Mouse (Mus musculus) inflammation-experienced regulatory T-cells, adult 6 months (primary cell): ENCODE measurements around the gene Mpp3. TPM values are rescaled to one million over a fixed set of nuclear protein-coding genes. Genes with fewer than 3 reads are reported as not detected.

Experiments
- ATAC-seq: one replicate; pipeline ENCODE4 v1.8.0; 2017
- polyA plus RNA-seq, 3 experiments: library from polyadenylated mRNA; unstranded; fragments of 100-300 nt; shearing (Covaris generic); gene quantifications; one replicate each; pipeline ENCODE4 v1.2.1; 2017

The Mpp3 gene
- polyA plus RNA-seq, 3 experiments from 2014 or later: 0.25 TPM; not detected in 2

DNA sequence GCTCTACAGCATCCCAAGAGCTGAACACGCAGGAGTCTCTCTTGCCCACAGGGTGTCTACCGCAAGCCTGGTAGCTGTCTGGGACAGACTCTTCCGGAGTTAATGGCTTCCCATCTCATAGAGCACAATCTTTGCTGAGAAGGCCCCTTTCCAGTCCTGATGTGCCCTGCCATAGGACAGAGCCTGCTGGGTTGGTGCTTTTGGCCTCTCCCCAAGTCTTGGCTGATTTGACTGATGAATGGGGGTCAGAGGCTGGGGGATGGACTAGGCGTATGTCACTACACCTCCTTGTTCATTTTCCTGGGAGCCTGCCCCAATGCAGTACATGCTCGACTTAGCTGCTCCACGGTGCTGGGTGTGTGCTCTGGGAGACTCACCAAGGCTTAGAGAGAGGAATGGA is 9.5 kb upstream of the Mpp3 start:
- no peak for ATAC-seq

DNA sequence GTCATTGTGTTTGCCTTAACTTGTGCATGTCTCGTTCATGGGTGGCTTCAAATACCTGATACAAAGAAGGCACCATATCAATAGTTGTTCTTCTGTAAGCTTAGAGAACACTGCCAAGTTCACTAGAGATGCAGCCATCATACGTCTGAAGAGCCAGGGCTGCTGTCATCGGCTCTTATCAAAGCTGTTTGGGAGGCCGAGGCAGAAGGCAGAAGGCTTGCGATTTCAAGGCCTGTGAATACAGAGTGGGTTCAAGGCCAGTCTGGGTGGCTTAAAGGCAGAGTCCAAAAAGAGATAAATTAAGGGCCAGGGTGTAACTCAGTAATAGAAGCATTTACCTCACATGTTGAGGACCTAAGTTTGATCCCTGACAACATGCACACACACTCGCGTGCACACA is 8.1 kb upstream of the Mpp3 start:
- no peak for ATAC-seq

DNA sequence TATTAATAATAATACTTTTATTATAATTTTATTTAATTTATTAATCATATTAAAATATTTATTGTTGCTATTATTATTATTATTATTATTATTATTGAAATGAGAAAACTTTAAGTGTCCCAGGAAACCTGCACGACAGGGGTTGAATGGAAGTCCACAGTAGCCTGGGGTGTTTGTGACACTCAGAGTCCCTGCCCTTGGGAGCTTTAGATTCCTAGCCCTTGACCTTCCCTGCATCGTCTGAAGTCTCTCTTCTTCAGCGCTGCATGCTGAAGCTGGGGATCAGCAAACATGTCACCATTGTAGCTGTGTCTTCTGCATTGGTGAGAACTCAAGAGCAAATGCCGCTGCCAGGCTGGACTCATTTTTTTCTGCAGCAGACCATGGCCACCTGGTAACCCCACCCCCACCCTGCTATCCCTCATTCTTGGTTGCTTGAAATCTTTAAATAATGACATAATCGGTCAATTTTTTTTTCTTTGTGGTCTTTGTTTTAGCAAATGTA is 7.2 kb upstream of the Mpp3 start:
- no peak for ATAC-seq

DNA sequence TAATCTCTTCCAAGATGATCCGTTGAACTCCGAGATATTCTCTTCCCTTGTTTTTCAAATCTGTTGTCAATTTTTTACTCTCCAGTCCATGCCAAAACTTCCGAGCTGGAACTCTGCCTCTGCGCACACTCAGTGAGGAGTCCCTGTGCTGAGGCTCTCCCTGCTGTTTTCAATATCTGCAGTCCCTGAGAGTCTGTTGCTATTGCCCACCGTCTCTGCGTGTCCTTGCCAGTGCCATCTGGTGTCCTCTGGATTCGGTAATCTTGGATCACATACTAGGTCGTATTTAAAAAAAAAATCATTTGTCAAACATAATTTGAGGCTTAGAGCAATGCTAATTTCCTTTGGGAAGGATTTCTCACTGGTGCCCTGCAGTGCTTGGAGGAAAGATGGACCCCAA is 6.6 kb upstream of the Mpp3 start:
- ATAC-seq: no peak

DNA sequence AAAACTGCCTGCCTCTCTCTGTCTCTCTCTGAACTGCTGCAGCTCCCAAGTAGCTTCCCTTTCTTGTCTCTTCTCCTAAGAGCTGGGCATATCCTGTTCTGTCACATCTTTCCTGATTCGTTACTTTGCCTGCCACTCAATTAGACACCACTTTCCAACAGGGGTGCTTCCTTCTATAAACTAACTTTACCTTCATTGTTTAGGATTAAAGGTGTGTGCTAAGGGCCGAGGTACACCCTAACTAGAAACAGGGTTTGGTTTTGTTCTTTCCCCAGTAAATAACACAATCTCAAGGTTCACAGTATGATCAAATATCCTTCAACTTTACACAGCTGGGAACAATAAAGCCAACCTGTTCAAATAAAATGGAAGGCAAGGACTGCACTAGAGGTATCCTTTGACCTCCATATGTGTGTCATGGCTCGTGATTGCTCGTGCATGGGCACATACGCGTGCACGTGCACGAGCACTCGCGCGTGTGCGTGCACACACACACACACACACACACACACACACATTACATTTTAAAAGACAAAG is 4.9 kb upstream of the Mpp3 start:
- ATAC-seq: no peak

DNA sequence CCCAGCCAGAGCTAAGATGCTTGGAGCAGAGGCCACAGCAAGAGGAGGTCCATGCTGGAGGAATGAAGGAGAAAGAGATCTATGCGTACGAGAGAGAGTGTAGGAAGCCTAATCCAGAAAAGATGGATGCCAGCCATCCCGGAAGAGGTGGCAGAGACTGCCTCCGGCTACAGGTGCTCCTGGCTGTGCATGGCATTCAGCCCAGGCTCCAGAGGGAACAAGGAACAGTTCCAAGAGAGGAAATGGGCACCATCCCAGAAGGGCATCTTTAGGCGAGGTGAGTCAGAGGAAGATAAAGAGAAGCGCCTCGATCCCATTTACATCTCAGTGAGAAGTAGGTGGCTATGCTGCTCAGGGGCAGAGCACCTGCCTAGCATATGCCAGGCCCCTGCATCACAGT is 2.9 kb upstream of the Mpp3 start:
- ATAC-seq: no peak

DNA sequence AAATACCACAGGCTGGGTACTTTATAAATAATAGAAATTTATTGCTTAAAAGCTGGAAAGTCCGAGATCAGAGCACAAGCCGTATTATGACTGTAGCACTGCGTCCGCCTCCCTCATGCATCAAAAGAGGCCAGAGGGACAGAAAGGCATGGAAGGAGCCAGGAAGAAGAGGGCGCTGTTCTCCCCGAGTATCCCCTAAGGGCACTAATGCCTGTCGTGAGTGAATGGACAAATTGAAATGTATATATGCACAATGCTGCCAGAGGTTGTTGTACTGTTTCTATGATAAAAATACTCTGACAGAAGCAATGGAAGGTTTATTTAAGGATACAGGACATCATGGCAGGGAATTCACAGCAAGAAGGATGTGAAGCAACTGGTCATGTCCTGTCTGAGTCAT is 1.7 kb upstream of the Mpp3 start:
- ATAC-seq: no peak

DNA sequence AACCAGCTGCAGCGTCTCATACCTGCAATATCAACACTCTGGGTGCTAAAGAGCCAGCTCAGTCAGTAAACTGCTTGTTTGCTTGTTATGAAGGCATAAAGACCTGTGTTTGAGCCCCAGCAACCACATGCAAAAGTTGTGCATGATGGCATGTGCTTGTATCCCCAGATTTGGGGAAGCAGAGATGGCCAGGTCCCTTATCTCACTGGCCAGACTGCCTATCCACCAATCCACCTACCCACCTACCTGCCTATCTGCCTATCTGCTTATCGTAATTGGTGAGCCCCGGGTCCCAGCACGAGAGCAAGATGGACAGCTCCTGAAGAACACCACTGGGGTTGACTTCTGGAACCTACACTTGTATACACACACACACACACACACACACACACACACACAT is 1.0 kb upstream of the Mpp3 start:
- ATAC-seq: no peak

DNA sequence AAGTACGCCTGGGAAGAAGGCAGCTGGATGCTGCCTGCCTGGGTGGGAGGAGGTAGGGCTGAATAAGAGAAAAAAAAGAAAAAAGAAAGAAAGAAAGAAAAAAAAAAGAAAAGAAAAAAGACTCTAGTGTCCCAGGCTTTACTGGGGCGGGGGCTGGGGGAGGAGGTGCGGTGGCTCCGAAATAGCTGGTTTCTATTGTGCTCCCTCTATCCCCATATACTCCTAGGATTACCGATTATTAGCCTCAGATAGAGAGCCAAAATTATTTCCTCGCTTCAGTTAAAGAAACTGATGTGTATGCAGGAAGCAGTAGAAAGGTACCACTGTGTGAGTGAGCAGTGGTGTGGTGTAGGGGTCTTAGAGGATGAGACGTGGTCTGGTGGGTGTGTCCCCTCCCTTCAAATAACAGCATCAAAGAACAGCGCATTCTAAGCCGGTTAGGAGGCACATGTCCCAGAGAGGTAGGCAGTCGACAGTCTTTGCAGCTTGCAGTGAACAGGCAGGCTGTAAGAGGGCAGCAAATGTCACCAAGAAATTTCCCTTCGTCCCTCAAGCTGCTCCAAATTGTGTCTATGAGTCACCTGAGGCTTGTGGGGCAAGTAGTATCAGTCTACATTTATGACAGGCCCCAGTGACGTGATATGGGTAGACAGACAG is 772 bp downstream of the Mpp3 start:
- no peak for ATAC-seq

DNA sequence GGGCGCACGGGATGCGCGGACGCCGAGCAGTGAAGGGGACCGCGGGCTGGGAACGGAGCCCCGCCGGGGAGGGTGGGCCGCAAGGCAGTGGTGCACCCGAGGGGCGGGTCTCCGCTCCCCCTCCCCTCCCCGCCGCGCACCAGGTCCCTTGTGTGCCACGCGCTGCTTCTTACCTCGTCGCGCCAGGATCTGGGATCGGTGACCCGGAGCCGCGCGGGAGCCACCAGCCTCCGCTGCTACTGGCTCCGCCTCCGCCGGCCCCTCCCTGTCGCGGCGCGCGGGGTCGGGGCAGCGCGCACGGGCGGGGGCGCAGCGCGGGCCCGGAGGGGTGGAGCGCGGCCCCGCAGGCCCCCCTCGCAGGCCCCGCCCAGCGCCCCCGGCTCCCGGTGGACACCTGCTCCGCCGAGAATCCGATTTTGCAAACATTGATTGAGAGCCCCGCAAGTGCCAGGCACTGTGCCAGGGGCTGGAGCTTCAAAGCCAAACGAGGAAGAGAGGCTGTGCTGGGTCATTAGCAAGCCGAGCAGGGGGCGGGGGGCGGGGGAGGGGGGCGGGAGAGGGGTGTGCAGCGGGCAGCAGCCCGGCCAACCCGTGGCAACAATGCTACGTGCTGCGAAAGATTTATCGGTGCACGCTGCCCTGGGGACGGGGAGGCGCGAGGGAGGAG is 1.4 kb downstream of the Mpp3 start:
- ATAC-seq: no peak

DNA sequence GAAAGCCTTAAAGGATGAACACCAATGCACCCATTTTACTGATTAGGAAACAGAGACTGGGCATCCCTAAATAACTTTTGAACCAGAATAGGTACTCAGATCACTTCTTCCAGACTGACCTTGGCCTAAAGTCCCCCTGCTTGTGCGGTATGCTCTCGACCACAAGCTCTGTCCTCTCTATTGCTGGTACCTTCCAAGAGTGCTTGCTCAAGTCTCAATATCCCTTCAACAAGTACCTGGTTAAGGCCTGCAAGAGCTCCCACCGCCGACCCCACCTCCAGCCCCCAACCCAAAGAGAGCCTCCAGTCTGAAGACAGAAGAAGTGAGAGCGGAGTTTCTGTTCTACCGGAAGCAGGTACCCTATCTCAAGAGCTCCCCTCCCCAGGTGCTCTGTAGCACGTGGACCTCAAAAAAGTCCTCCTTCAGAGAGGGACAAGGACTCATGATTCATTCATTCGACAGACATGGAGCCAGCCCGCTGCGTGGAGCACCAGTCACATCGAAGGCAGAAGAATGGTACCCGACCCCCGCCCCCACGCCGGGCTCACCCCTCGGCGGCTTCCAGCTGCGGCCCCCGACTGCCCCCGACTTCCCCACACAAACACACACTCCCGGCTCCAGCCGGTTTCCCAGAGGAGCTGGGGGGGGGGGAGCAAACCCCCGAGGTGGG is 2.1 kb downstream of the Mpp3 start:
- no peak for ATAC-seq

DNA sequence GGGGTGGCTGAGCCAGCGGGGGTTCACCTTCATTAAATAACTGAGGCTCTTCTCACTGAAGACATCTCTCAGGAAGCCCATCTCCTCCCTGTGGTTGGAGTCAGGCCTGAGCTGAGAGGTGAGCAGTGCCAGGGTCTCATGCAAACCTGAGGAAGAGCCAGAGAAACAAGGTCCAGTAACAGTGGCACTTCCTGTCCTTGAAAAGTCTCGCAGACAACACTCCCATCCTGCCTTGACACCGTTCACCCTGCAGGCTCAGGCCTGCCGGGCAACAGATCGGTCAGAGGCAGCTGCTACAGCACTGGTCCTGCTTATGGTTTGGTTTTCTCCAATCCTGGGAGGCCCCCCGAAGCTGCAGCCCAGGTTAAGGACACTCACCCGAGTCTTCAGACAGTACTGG is 2.9 kb downstream of the Mpp3 start:
- ATAC-seq: no peak

DNA sequence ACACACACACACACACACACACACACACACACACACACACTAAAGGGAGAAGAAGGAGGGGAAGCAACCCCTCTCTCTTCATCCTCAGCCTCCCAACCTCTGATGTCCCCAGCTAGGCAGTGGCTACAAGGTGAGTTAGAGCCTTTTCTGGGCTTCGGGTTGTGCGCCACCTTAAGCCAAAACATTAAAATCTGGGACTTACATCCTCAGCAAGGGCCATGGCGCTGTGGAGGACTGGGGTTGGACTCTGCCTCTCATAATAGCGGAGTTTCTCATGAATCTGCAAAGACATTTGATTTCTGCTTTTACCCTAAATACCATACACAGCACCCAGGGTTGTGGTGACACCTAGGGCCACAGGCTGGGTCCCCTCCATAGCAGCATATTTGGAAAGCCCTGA is 3.4 kb downstream of the Mpp3 start:
- ATAC-seq: no peak

DNA sequence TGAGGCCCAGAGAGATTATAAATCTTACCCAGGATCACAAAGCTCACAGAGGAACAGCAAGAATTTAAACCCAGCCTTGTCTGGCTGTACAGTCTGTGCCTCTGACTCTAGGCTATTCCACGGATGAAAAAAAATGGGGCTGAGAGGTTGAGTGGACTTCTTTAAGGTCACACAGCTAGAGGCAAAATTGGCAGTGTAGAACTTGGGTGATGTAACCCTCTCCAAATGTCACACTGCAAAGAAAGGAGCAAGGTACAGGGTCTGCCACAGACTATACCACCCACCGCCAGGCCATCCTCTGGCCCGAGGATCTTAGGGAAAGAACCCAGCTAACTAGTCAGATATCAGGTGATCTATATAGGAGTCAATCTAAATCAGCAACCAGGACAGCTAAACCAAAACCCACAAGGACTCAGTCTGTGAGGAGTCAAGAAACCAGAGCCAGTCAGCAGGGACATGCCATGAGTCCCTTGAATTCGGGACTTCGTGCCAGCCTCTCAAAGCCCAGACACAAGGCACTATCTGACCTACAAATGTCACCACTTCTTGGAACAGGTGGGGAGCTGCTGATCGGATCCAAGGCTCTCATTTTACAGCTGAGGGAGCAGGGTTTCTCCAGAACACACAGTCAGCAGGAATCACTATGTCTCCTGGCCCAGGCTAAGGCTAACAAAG is 4.0 kb downstream of the Mpp3 start:
- no peak for ATAC-seq

DNA sequence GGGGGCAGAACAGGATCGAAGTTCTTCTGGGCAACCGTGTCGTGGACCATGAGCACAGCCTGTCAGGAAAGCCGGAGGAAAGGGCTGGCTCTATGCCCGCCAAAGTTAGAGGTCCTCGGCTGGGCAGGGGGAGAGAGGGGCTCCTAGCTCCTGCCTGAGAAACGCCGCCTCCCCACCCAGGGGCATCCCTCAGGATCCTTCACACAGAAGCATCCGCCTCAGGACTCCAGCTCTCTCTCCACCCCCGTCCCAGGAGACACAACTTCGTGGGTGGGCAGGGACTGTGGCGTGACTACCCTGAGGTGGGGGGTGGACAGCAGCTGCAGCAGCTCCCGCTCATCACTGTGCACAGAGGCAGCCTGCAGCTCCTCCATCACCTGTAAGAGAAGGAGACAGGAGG is 4.9 kb downstream of the Mpp3 start:
- ATAC-seq: no peak

DNA sequence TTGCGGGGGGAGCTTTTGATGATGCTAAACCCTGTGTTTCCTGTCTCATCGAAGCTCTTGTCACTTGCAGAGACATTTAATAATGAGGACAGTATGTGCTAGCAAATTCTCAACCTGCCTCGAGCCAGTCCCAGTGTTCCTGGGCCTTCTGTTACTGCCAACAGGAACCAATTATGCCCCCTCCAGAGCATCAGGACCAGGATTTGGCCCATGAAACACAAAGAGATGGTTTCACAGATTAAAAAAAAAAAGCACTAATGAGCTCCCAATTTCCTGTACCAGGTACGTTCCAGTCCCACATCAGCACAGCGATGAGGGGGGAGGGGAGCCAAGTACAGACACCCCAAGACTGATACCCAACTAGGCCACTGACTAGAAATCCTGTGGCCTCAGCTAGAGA is 7.1 kb downstream of the Mpp3 start:
- no peak for ATAC-seq

DNA sequence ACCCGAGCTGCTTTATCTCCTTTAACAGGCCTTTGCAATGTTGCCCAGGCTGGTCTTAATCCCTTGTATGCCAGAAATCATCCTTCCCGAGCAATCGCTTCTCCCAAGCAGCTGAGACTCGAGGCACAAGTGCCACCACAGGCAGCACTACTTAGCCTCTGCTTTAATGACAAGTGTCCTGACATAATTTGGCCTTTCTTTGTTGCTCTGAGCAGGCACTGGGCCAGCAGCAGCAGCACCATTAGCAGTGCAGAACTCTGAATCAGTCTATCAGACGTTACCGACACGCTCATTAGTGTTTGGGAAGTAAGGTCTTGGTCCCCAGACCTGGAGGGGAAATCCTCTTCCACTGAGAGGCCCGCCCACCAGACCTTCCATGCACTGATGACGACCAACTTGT is 8.5 kb downstream of the Mpp3 start:
- no peak for ATAC-seq

DNA sequence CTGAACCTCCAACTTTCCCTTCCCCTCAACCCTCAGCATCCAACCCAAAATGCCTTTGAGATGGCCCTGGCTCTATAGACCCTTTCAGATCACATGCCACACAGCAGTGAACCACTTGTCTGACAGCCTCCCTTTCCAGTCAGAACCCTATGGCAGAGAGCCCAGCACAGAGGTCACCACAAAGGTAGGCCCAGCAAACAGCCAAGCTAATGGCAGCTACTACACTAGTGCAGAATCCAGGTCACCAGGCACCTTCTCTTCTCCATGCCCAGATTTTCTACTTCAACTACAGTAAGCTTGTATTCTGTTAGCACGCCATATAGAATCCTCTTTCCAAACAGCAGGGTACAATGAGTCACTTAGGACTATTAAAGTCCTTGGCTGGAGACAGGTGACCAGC is 12.1 kb downstream of the Mpp3 start:
- ATAC-seq: no peak

DNA sequence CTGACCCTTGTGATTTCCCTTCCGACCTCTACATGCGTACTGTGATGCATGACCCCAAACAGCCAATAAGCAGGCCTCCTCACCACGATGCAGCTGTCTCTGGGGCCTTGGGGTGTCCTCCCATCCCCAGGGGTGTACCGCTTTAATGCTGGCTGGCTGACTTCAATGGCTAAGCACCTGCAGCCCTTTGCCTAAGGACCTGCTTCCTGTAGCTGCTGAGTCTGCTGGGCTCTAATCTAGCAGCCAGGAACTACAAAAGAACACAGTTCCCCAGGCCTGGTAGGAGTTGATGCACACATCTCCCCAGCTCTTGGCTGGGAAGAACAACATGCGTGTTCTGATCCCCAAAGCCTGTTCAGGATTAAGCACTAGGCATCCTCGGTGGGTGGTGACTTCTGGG is 12.8 kb downstream of the Mpp3 start:
- ATAC-seq: no peak

DNA sequence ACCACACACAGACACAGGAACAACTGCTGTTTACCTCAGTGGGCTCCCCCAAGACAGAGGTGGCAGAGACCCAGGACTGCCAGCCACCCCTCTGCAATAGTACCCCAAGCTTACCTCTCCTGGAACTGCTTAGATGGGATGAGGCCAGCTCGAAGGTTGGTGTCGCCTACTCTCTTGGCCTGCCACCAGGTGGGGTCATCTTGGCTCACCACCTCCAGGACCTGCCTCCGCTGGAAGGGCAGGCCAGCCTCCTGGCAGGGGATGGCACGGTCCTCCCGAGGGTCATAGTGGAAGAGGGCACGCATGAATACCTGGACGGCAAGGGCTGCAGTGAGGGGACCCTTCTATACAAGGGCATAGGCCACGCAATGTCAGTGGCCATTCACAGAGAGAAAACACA is 15.1 kb downstream of the Mpp3 start:
- ATAC-seq: no peak

DNA sequence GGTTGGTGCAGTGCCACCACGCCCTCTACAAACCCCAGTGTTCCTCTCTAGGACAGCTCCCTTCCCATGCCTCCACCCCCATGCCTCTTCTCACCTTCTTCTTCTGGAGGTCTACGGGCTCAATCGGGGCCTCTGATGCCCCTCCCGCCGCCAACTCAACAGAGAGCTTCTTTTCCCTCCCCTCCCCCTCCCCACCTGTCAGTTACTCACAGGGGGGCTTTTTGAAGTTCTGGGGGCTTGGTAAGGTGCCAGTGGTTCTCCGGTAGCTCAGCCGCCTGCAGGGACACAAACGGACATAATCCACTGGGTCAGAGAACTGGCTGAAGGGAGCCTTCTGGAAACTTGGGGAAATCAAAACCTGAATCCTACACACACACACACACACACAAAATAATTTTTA is 16.8 kb downstream of the Mpp3 start:
- ATAC-seq: no peak

DNA sequence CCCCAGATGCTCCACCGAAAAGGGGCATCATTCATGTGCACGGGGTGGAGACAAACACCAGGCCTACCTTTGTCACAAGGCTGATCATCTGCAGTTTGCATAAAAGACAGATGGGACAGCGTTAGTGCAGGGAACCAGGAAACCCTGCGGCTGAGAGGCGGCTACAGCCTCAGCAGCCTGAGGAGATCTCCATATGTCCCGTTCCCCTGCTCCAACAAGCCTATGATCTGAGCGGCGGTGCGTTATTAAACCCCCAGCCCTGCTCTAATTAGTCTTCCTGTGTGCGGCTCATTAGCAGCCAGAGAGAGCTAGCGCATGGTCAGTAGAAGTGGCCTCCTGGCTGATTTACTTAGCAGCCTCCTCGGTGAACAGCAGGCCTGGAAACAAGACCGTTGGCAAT is 18.1 kb downstream of the Mpp3 start:
- no peak for ATAC-seq

DNA sequence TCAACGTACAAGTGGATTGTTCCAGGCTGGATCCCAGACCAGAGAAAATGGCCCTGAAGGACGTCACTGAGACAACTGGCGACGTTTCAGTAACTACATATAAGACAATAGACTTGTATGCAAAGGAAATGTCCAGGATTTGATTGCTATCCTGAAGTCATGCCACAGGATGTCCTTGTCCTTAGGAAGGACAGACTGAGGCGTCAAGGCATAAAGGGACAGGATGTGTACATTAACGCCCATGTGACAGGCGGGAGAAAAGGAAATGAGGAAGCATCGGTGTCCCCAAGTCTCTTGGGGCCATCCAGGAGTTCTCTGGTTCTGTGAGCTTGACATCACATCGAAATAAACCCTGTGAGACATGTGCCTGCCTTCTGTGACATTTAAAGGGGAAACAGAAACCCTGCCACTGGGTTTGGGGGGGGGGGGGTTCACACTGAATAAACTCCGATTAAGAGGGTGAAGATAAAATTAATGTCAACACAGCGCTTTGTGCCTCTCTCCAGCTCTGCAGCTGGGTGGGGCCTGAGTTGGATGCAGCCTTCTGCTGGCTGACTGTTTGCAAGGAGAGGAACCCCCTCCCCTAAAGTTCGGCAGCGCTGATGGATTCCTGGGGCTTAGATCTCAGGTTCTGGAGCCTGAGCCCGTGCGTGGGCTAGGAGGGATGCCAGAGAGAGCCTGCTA is 19.2 kb downstream of the Mpp3 start:
- no peak for ATAC-seq
